Mouse (Mus musculus) spleen, postnatal 14 days (tissue): ENCODE data around the gene Eif3g.

Experiments
- DNase-seq, 2 experiments: peaks; one replicate each; pipeline ENCODE4 v3.0.0; 2021 to 2022; ENCODE audit warnings: low spot score in 2 of 2

The Eif3g gene

DNA sequence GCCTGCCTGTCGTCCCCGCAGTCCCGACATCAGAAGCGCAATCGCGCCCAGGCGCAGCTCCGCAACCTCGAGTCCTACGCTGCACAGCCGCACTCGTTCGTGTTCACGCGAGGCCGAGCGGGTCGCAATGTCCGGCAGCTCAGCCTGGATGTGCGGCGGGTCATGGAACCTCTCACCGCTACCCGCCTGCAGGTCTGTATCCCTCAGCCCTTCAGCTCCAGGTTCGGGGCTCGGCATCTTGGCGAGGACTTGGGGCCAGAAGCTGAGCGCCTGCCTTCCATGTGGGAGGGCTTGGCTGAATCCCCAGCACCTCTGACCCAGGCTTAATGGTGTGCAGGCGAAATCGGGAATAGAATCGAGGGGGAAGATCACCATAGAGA lies 10.0 kb downstream of the Eif3g start:
- DNase-seq: no peak

DNA sequence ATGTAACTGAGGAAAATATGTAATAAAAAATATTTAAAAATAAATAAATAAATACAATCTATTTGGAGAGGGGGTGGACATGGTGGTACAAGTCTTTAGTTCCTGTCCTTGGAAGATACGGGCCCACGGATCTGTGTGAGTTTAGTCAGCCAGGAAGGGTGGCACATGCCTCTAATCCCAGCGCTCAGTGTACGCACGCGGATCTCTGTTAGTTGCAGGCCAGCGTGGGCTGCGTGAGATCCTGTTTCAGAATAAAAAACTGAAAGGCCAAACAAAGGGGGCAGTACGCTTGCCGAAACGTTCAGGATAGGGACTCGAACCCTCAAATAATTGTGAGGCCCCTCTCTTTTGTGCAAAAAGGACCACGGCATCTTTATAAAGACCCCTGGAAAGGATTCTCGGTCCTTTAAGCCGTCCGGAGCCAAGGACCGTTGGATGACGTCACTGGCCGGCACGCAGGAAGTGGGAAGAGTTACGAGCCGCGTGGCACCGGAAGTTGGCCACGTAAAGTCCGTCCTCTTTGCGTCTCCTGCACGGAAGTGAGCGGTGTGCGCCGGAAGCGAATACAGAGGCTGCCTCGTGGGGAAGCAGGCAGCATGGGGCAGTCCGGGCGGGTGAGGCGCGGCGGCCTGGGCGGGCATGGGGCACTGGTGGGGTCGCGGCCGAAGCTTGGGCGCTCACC lies 10.6 kb downstream of the Eif3g start, which contains the start of gene Ppan:
Ppan (plus strand) TSS at position 472 of the 682 bp plus-strand sequence.
- peak; percentile 82 to 87 for DNase-seq

DNA sequence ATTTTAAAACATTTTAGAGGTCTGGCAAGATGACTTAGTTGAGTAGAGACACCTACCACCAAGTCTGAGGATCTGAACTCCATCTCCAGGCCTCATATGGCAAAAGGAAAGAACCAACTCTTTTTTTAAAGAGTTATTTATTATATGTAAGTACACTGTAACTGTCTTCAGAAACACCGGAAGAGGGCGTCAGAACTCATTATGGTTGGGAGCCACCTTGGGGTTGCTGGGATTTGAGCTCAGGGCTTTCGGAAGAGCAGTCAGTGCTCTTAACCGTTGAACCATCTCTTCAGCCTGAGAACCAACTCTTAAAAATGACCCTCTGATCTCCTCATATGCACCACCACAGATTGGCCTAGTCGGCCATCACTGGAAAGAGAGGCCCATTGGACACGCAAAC lies 11.2 kb downstream of the Eif3g start:
- DNase-seq: no peak

DNA sequence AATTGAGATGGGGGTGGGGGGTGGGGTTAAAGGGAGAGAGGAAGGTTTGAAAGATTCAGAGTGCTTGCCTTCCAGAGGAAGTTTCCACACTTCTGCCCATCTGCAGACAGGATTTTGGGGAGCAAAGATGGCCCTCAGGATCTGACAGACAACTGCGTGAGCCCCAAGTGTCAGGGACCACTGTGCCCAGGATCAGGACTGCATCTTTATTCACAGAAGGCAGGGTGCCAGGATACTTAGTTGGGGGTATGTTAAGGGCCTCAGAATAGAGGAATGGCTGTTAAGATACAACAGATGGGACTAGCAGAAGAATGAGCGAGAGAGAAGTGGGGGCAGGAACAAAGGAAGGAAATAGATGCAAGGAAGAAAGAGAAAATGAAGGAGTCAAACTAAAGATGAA lies 11.9 kb downstream of the Eif3g start:
- DNase-seq: no peak

DNA sequence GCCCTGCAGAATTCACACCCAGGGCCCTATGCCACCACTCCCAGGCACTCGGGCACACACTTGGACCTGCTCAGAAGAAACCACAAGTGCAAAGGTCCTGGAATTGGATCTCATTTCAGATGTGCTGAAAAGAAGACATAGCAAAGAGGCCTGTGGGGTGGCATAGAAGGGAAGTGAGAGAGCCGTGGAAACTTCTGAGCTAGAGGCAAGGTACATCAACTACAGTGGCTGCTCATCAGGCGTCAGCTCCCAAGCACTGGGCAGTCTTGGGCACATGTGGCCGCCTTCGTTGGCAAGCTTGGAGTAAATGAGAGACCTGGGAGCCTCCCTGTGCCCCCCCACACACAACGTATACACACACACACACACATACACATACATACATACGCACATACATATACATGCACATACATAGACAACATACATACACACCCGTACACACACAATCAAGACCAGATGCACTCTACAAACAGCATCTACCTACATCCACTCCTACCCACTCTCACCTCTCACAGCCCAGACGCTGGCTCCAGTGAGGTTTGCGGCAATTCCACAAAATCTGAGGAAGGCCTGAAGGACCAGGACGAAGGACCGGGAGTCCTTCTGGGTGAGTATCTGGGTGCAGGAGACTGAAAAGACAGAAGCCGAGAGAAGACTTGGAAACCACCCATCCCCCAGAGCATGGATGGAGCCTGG lies 19.2 kb downstream of the Eif3g start, which contains the start of gene Angptl6:
Angptl6 (minus strand) TSS at position 631 of the 696 bp plus-strand sequence.
- DNase-seq: no peak

DNA sequence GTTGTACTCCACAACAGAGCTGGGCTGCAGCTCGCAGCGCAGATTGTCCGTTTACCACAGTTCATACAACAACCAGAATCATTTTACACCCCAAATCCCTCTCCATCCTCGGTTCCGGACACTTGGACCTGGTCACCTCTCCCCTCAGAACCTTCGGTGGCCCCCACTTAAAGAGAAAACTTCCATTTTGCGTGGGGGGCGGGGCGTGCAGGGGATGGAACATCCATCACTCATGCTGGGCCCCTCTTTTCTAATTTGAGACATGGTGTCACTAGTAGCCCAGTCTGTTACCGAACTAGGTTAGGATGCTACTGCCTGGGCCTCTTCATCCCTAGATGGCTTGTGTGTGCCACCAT lies 19.7 kb downstream of the Eif3g start:
- DNase-seq: peak in 1 of 2 experiments; percentile 35

DNA sequence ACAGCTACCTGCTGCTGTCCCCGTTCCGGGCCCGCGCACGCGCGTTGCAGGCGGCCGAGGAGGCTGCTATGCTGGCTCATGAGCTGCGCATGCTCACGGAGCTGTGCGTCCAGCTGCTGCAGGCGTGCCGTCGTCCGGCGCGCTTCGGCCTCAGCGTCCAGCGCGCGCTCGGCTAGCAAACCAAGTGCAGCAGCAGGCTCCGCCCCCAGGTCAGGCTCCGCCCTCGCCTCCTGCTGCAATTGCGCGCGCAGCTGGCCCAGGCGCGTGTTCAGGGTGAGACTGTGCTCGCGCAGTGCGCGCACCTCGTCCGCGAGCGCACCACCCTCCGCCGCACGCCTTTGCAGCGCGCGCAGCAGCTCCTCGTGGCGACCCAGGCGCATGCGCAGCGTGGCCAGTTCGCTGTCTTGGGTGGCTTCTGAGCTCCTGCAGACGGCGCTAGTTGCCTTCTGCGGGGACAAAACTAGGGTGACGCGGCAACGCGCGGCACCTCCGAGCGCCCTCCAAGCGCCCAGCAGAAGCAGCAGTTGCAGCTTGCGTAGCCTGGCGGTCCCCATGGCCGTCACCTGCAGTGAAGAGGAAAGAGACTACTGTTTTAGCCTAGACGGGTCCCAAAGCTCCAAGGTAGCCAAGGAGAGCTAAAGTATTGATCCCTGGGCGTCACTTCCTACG lies 20.2 kb downstream of the Eif3g start:
- peak; percentile 98 for DNase-seq

DNA sequence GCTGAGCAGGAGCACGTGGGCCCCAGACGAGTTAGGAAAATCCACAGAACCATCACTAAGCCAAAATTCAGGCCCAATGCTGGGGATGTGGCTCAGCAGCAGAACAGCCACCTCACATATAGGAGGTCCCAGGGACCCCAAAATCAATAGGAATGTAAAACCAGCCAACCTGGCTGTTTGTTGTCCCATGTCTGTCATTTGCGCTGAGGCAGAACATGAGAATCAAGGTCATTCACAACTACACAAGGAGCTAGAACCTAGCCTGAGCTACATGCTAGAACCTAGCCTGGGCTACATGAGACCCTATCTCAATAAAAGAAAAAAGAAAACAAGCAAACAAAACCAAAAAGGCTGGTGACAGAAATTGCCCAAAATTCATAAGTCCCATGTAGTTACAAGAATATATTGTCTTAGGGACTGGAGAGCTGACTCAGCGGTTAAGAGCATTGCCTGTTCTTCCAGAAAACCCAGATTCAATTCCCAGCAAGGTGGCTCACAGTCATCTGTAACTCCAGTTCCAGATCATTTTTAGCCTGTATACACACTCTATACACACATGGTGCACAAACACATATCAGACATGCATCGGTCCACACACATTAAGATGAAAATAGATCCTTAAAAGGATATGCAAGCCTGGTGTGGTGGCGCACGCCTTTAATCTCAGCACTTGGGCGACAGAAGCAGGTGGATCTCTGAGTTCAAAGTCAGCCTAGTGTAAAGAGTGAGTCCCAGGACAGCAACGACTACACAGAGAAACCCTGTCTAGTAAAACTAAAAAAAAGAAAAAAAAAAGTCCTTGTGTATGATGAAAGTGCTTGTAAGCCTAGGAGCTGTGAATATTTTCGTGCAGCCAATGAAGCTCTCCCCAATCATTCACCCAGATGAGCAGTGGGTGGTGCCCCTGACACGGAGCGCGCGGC lies 21.0 kb downstream of the Eif3g start:
- DNase-seq: no peak

DNA sequence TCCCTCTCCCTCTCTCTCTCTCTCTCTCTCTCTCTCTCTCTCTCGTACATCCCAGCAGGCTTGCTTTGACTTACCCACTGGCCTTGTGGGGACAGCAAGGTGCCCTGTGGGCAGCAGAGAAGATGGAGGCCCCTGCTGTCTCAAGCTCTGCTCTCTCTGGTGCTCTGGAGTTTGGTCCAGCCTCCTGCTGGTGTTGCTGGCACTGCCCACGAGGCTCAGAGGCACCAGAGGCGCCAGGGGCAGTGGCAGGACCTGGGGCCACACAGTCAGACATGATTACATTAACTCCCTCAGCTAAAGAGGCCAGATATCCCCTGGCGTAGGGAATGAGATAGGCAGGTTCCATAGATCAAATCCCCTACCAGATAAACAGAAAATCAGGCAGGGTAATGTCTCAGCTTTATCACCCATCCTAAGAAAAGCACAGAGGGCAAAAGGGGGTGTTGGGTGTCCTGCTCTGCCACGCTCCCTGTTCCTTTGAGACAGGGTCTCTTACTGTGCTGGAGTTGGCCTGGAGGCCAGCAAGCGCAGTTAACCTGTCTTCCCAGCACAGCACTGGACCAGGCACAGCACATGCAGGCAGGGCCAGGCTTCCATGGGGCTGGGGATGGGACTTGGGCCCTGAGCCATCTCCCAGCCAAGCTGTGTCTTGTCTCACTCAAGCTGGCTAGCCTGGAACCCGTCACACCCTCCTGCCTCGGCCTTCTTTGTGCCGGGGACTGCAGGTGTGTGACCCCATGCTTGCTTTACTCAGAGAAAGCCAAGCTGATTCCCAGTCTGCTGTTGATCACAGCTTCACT lies 21.9 kb downstream of the Eif3g start:
- DNase-seq: no peak

DNA sequence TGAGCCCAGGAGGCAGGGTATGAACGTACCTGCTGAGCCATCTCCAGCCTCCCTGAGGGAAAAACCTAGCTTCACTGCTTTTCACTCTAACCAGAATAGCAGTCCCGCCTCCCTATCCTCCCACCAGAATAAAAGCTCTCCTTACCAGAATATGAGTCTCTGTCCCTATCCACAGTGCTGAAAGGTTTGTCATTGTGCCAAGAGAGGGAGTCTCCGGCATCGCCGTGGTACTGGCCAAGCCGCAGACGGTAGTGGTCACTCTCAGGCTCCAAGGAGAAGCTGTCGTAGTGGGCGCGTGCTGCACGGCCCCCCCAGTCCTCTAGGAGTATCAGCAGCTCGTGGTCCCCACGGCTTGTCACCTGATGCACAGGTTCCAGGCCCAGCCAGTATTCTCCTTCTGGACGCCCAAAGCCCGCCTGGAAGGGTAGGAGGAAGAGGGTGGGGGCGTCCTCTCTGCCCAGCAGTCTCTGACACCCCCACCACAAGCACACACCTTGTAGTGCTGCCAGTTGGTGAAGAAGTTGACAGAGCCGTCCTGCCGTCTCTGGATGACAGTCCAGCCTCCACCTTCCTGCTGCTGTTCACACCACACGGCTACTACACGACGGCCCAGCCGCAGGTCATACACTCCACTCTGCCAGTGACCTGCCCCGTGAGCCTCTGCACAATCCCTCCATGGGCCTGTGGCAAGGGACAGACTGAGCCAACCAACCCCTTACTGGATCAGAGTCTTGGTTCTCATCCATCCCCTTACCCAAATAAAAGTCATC lies 23.2 kb downstream of the Eif3g start:
- no peak for DNase-seq

DNA sequence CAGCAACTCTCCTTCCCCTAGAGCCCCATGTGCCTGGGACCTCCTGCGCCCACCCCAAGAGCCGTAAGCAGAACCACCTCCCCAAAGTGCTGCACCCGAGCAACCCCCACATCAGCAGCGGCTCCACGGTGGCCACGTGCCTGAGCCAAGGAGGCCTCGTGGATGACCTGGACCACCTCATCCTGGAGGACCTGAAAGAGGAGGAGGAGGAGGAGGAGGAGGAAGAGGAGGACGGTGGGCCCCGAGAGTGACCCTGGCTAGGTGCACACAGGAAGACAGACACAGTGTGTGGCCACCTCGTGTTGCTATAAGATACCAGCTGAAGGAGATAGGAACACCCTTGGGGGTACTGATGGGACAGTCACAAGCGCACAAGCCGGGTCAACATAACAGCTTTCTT lies 24.9 kb downstream of the Eif3g start:
- no peak for DNase-seq

DNA sequence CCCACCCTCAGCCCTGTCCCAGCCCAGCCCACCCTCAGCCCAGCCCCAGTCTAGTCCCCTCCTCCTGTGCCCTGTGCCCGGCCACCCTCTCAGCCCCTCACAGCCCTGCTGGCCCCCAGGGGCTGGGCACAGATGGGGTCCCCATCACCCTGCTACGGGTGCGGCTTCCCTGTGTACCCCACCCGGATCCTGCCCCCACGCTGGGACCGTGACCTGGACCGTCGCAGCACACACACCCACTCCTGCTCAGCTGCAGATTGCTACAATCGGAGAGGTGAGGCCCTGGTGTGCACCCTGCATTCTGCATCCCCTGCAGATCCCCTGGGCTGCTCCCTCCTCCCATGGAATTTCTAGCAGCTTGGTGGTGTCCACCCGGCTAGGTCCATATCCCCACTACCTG lies 25.4 kb downstream of the Eif3g start:
- DNase-seq: no peak

DNA sequence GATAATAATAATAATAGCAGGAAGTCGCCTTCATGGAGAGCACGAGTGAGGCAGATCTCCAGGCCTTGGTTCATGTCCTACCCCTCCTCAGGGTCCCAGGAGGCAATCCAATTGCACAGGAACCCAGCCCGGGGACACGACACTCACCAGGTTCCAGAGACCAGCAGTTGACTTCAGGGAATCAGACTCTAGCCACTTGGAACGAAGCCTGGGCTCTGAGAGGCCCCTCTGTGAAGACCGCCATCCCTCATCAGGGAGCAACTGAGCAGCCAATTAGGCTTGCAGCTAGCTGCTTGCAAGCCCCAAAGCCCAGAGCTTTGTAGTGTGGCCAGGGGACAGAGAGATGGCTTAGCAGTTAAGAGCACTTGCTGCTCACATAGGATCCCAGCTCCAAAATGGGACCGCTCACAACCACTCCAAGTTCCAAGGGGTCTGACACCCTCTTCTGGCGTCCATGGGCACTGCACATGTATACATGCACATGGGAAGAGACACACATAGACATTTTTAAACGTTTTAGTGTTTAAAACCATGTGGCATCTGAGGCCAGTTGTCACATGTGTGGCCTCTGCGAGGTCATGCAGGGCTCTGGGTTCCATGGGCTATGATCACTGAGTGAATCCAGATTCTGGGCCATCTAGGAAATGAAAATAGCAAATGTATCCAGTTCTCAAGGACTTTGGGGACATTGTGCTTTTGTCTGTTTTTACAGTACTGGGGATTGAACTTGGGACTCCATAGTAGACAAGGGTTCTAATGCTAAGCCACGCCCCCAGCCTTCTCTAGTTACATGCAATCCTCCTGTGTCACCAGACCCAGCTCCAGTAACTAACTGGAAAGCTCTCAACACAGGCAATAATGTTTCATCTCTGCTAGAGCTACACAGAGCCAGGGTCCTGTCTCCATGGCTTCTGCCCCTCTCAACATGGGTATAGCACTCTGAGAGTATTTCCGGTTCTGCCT lies 27.9 kb downstream of the Eif3g start:
- DNase-seq: no peak

DNA sequence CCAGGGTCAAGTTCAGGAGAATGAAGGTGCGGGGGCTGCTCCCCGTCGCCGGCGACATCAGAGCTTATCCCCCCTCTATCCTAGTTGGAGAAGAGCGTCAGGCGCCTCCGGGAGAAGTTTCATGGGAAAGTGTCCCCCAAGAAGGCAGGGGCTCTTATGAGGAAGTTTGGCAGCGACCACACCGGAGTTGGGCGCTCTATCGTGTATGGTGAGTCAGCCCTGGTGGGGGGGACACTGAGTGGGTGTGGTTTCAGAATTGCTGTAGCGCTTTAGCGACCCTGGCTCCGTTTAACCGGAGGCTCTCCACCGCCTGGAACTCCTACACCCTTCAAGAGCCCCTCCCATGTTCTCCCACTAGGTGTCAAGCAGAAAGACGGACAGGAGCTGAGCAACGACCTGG lies 29.2 kb downstream of the Eif3g start:
- no peak for DNase-seq

DNA sequence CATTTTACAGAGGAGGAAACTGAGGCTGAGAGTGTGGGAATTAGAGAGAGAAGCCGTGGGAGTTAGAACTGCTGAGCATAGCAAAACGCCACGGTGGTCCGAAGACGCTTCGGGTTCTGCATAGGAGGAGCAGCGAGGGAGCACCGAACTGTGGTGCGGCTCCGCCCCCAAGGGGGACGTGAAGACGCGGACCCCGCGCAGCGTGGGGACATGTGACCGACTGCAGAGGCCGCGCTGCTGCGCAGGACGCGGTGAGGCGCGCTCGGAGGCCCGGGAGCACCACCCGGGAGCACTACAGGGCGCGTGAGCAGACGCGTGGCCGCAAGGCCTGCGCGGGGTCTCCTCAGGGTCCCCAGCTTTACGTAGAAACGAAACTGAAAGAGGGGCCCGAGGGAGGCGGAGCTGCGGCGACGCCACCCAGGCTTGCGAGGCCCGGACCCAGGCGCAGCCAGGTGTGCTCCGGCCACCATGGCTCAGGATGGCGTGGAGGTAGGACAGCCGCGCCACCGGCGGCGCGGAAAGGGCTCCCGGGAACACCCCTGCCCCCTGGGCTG lies 29.9 kb downstream of the Eif3g start, which contains the start of gene A230050P20Rik:
A230050P20Rik (plus strand) TSS at position 195 of the 554 bp plus-strand sequence.
- no peak for DNase-seq

DNA sequence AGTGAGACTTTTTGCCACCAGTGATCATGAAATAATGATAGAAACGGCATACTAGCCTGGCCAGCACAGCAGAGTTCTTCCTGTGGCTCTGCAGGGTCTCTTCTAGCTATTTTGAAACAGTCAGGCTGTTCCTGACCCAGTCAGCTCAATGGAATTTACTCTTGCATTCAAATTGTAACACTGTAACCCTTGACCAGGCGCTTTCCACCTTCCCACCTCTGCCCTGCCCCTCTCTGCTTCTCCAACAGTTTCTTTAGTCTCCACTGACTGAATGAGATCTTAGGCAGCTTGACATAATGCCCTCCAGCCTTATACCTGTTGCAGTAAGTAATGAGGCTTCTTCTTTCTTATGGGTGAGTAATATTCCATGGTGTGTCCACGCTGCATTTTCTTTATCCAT lies 31.5 kb downstream of the Eif3g start:
- DNase-seq: no peak

DNA sequence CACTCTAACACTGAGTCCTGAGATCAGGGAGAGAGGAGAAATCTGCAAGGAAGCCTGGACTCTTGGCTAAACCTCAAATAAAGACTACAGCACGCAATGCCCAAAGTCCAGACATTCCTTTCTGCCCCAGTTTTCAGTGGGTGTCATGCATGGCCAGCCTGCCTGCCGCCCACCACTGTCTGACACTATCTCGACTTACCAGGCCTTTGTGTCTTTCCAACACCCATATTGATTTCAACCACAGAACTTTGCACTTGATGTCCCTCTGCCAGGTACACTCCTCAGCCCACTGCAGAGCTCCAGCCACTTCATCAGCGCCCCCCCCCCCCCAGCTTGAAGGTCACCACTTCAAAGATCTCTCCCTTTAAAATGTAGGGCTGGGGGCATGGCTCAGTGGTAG lies 36.2 kb downstream of the Eif3g start:
- DNase-seq: no peak

DNA sequence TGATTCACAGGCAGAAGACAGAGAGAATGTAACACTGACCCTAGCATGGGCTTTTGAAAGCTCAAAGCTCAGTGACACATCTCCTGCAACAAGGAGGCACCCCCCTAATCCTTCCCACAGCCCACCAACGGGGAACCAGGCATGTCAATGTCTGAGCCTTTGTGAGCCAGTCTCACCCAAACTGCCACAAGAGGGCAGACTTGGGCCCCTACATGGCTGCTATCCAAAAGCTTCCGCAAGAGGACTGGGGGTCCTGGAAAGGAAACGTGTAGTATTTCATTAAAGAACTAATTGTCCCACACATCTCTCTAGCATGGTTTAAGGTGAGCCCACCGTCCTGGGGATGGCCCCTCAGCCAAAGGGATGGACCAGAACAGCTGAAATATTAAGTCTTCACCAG lies 36.6 kb downstream of the Eif3g start:
- peak in 1 of 2 experiments; percentile 31 for DNase-seq

DNA sequence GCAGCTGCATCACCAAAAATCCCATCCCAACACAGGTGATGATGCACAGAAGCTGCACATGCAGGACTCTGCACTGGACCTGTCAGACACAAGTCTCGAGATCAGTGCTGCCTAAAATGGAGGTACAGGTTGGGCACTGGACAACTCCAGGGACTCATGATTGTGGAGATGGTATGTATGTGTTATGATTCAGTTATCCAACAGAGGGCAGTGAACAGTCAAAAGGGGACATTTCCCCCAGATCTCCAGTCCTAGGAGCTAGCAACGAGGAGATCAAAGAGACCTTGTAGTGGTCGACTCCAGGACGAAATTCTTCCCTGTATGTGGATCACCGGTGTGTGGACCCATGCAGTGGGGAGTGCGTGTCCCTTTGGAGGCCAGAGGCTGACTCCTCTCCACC lies 38.5 kb downstream of the Eif3g start:
- DNase-seq: no peak
